Mouse (Mus musculus): Measurements from ENCODE around the gene Gm266. TPM values are rescaled to one million over a fixed set of nuclear protein-coding genes. Genes with fewer than 3 reads are reported as not detected.

The Gm266 gene
- not detected for polyA plus RNA-seq (2017; shearing (Covaris generic))

DNA sequence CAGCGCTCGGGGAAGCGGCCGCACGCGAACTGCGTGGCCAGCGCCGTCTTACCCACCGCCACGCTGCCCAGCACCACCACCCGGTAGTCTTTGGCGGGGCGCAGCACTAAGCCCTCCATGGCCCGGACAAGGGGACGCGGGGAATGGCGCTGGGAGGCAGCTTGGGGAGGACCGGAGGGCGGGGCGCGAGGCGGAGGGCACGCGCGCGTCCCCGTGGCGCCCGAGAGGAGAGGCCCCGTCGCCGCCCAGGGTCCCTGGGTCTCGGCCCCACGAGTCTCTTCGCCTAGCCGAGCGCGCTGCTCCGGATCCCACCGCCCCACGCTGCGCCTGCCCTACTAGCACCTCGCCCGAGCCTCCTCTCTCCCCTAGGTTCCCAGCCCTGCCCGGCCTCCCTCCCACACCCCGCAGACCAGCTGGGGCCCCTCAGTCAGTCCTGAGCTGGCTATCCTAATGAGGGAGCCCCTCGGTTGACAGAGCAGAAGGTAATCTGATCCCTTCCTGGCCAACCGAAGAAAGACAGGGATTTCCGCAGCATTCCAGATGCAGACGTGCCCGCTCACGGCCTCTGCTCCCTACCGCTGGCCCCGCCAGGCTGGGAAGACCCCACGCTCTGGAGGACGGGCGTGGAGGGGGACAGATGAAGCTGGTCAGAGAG is at the start of gene Gm266:
Gene Gm266 (minus strand): TSS at position 172 of the 655 bp plus-strand sequence.

DNA sequence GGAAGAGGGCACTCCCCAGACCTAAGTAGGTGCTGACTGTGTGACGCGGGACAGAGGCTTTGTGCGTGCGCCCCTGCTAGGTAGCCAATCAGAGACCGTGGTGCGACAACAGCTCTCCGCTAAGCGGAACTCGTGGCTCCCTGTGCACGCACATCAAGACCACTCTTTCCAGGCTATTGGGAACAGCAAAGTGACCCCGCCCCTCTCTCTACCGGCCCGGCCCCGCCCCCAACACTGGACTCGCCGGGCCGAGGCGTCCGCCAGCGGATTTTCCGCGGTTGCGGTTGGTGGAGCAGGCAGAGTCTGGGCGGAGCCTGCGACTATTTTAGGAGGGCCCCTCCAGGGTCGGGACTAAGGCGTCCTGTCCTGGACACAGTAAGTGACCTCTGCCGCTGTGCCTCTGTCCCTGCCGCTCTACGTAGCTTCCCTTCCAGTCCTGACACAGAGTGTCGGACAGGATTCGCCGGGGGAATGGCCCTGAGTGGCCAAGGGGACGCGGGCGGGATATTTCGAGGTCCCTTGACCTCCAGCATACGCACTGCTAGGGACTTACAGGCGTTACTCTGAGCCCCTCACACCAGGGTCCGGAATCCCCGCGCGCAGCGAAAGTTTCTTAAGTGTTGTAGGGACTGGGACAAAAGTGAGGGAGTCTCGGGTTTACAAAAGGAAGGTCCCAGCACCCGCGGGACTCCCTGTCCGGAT is 43.2 kb downstream of the Gm266 start, which contains the start of gene Tnfaip2:
Gene Tnfaip2 (plus strand): TSS at position 161 of the 702 bp plus-strand sequence.

Other genes with a start within 250 kb of the Gm266 start
- 0.35 TPM for gene Amn, start 214.7 kb downstream of the Gm266 start, polyA plus RNA-seq (2017; shearing (Covaris generic))
- 0.26 TPM for gene Cdc42bpb, start 108.1 kb downstream of the Gm266 start, polyA plus RNA-seq (2017; shearing (Covaris generic))
- not detected for gene Lbhd2, start 79.0 kb downstream of the Gm266 start, polyA plus RNA-seq (2017; shearing (Covaris generic))
- not detected for gene Exoc3l4, start 68.8 kb downstream of the Gm266 start, polyA plus RNA-seq (2017; shearing (Covaris generic))
- not detected for gene Tnfaip2, start 43.4 kb downstream of the Gm266 start, polyA plus RNA-seq (2017; shearing (Covaris generic))
- gene Eif5, start 52.2 kb upstream of the Gm266 start, polyA plus RNA-seq (2017; shearing (Covaris generic)) = 159 TPM
- gene Mark3, start 88.7 kb upstream of the Gm266 start, polyA plus RNA-seq (2017; shearing (Covaris generic)) = 13.5 TPM
- gene Ckb, start 186.5 kb upstream of the Gm266 start, polyA plus RNA-seq (2017; shearing (Covaris generic)) = 40.5 TPM
- gene Trmt61a, start 192.3 kb upstream of the Gm266 start, polyA plus RNA-seq (2017; shearing (Covaris generic)) = 20.0 TPM
- gene Bag5, start 227.4 kb upstream of the Gm266 start, polyA plus RNA-seq (2017; shearing (Covaris generic)) = 36.4 TPM
- gene Apopt1, start 227.4 kb upstream of the Gm266 start, polyA plus RNA-seq (2017; shearing (Covaris generic)) = 51.3 TPM

Measured in activated CD4-positive, CD25-positive, alpha-beta regulatory T cell, adult 9 weeks (primary cell).